8 mouse cellular contexts compared by ENCODE assay signal in genomic region chr6:99665457-99666317, GRCm38 (mm10). TPM values are rescaled to one million over a fixed set of nuclear protein-coding genes. Genes with fewer than 3 reads are reported as not detected.
DNase-seq lines count a peak whose midpoint lies in the region; ATAC-seq lines count a peak whose summit lies in the region.

No protein-coding gene starts in this region.

- ATAC-seq in embryonic facial prominence, embryonic 13.5 days (ENCODE audit: insufficient number of reproducible peaks, insufficient read depth, low FRiP score, low TSS enrichment, low read depth), result no peak
- ATAC-seq in inflammation-experienced regulatory T-cells, adult 6 months, result peak; percentile 78
- no peak for ATAC-seq in midbrain, embryonic 14.5 days (ENCODE audit: low FRiP score, low TSS enrichment)

- H3K27me3 ChIP-seq in embryonic facial prominence, embryonic 13.5 days, result no peaks in the 10 kb centered on the region
- peaks cover 3% of the 10 kb centered on the region; the same call in 1 of the 2 replicates for H3K27me3 ChIP-seq in midbrain, embryonic 14.5 days (ENCODE audit: control insufficient read depth, insufficient read depth, low read length)

- H3K4me3 ChIP-seq in embryonic facial prominence, embryonic 13.5 days, result peak overlapping the region; percentile 81
- H3K4me3 ChIP-seq in midbrain, embryonic 14.5 days (replicated peaks; ENCODE audit: low read depth, low read length), result peak overlapping the region; percentile 70

- H3K36me3 ChIP-seq in embryonic facial prominence, embryonic 13.5 days, result no peaks in the 10 kb centered on the region
- H3K36me3 ChIP-seq in midbrain, embryonic 14.5 days (ENCODE audit: control insufficient read depth, insufficient read depth, low read length), result no peaks in the 10 kb centered on the region

- no peaks in the 10 kb centered on the region for H3K9me3 ChIP-seq in embryonic facial prominence, embryonic 13.5 days
- no peaks in the 10 kb centered on the region for H3K9me3 ChIP-seq in midbrain, embryonic 14.5 days (ENCODE audit: control insufficient read depth, low read length)

- H3K4me2 ChIP-seq in embryonic facial prominence, embryonic 13.5 days, result peak overlapping the region; percentile 92
- H3K4me2 ChIP-seq in midbrain, embryonic 14.5 days (ENCODE audit: low read length), result peak overlapping the region; percentile 97

- H3K4me1 ChIP-seq in embryonic facial prominence, embryonic 13.5 days, result peaks cover 28% of the 10 kb centered on the region
- peaks cover 46% of the 10 kb centered on the region for H3K4me1 ChIP-seq in midbrain, embryonic 14.5 days (ENCODE audit: control insufficient read depth, insufficient read depth, low read length)

- peak overlapping the region; percentile 91 for H3K9ac ChIP-seq in embryonic facial prominence, embryonic 13.5 days
- H3K9ac ChIP-seq in midbrain, embryonic 14.5 days (replicated peaks; ENCODE audit: low read length), result peak overlapping the region; percentile 86

- WGBS in embryonic facial prominence, embryonic 13.5 days, result 25% methylated on average over 16 of the region's 16 CpGs
- WGBS in midbrain, embryonic 14.5 days, result 34% methylated on average over 16 of the region's 16 CpGs

- no peak overlapping the region for H3K27ac ChIP-seq in embryonic facial prominence, embryonic 13.5 days
- peak overlapping the region; percentile 72 for H3K27ac ChIP-seq in midbrain, embryonic 14.5 days (replicated peaks; ENCODE audit: low read depth, low read length)

- peak; percentile 51 for DNase-seq in thymus, postnatal 0 days (ENCODE audit: low spot score)
- no peak for DNase-seq in thymus, postnatal 4 days
- DNase-seq in midbrain, embryonic 14.5 days, result no peak
- no peak for DNase-seq in right cerebral cortex, adult 2 months (ENCODE audit: low spot score in 2 of 2)
- no peak for DNase-seq in adrenal gland, adult 8-10 months
- no peak for DNase-seq in layer of hippocampus, adult 18-20 months (ENCODE audit: low spot score in 2 of 2)

RNA-seq across cellular contexts. Expression of gene Eif4e3, which starts 0.9 kb away (rescaled TPM):
- polyA plus RNA-seq in thymus, postnatal 0 days (2015; fragmentation: Nextera tagmentation; extraction: Ambion mirVana), result 36.4 and 43.2 TPM in 2 replicates
- 15.6 and 16.7 TPM in 2 replicates for polyA plus RNA-seq in embryonic facial prominence, embryonic 13.5 days (2015; fragmentation: Nextera tagmentation; extraction: Ambion mirVana)
- polyA plus RNA-seq in inflammation-experienced regulatory T-cells, adult 6 months (2017; shearing (Covaris generic)), result 10 to 100 TPM; 23.0 to 31.4 (median 29.9) TPM
- 7.4 and 7.8 TPM in 2 replicates for polyA plus RNA-seq in midbrain, embryonic 14.5 days (2014; fragmentation: Nextera tagmentation; extraction: Ambion mirVana)
- 10 to 100 TPM; 15.9 to 28.1 (median 23.3) TPM for total RNA-seq in adrenal gland, adult 8-10 months (2022)
- 10 to 100 TPM; 21.6 to 25.2 TPM for total RNA-seq in layer of hippocampus, adult 18-20 months (2021)

RNA-seq across cellular contexts. Expression of gene Gm20696, which starts 0.9 kb away (rescaled TPM):
- polyA plus RNA-seq in thymus, postnatal 0 days (2015; fragmentation: Nextera tagmentation; extraction: Ambion mirVana), result 2.4 and 6.4 TPM in 2 replicates
- polyA plus RNA-seq in embryonic facial prominence, embryonic 13.5 days (2015; fragmentation: Nextera tagmentation; extraction: Ambion mirVana), result 3.2 and 3.4 TPM in 2 replicates
- 10 to 100 TPM in 2 of 3 experiments, under 1 TPM in 1; 0.88 to 21.2 (median 18.7) TPM for polyA plus RNA-seq in inflammation-experienced regulatory T-cells, adult 6 months (2017; shearing (Covaris generic))
- 1.6 and 4.0 TPM in 2 replicates for polyA plus RNA-seq in midbrain, embryonic 14.5 days (2014; fragmentation: Nextera tagmentation; extraction: Ambion mirVana)
- 1 to 10 TPM; 3.3 to 9.8 (median 5.5) TPM for total RNA-seq in adrenal gland, adult 8-10 months (2022)
- 1 to 10 TPM; 5.7 to 7.4 TPM for total RNA-seq in layer of hippocampus, adult 18-20 months (2021)

RNA-seq across cellular contexts. Expression of gene Gpr27, which starts 26.8 kb away (rescaled TPM):
- 1.7 and 2.3 TPM in 2 replicates for polyA plus RNA-seq in thymus, postnatal 0 days (2015; fragmentation: Nextera tagmentation; extraction: Ambion mirVana)
- polyA plus RNA-seq in embryonic facial prominence, embryonic 13.5 days (2015; fragmentation: Nextera tagmentation; extraction: Ambion mirVana), result 4.0 and 6.5 TPM in 2 replicates
- not detected for polyA plus RNA-seq in inflammation-experienced regulatory T-cells, adult 6 months (2017; shearing (Covaris generic))
- 23.6 and 24.4 TPM in 2 replicates for polyA plus RNA-seq in midbrain, embryonic 14.5 days (2014; fragmentation: Nextera tagmentation; extraction: Ambion mirVana)
- 1 to 10 TPM; 2.8 to 4.9 (median 3.8) TPM for total RNA-seq in adrenal gland, adult 8-10 months (2022)
- 10 to 100 TPM; 57.6 to 61.4 TPM for total RNA-seq in layer of hippocampus, adult 18-20 months (2021)
